Mouse (Mus musculus) erythroblast, embryonic 14.5 days (primary cell): ENCODE data around the gene Pacrg.

Experiments
- GATA1 ChIP-seq: IDR thresholded peaks from 2 replicates; pipeline ENCODE4 v1.6.1; 2012; ENCODE audit warnings: low read length, inconsistent platforms, mixed read lengths
- TAL1 ChIP-seq: IDR thresholded peaks from 3 replicates; pipeline ENCODE4 v1.6.1; 2012; ENCODE audit warnings: low read length, inconsistent platforms, mixed read lengths

GRCm38 (mm10) chr17:10366577-10366976 lies 473.5 kb downstream of the Pacrg start:
- TF ChIP-seq GATA1 (no peak), TAL1 (no peak)
